Mouse (Mus musculus) testis, adult 2 months (tissue): ENCODE data around the gene Dclk2. TPM values are rescaled to one million over a fixed set of nuclear protein-coding genes. Genes with fewer than 3 reads are reported as not detected.

Experiments used
- H3K27ac ChIP-seq: fragments of 200-500 bp; 2 replicates; pipeline ENCODE4 v1.5.1; 2012; ENCODE audit warnings: low read depth, low read length; ENCODE audit not compliant: control insufficient read depth, insufficient read depth
- H3K27me3 ChIP-seq: fragments of 200-500 bp; 2 replicates; pipeline ENCODE4 v1.6.1; 2012; ENCODE audit warnings: mild to moderate bottlenecking, low read length, moderate library complexity; ENCODE audit not compliant: control insufficient read depth, insufficient read depth
- H3K36me3 ChIP-seq: fragments of 200-500 bp; 2 replicates; pipeline ENCODE4 v1.6.1; 2012; ENCODE audit warnings: mild to moderate bottlenecking, low read length; ENCODE audit not compliant: control insufficient read depth, insufficient read depth
- H3K4me1 ChIP-seq: fragments of 200-500 bp; 2 replicates; pipeline ENCODE4 v1.6.1; 2012; ENCODE audit warnings: low read length; ENCODE audit not compliant: control insufficient read depth, insufficient read depth
- H3K4me3 ChIP-seq: fragments of 200-500 bp; 2 replicates; pipeline ENCODE4 v1.5.1; 2012; ENCODE audit warnings: low read depth, mild to moderate bottlenecking, low read length, moderate library complexity, mixed read lengths; ENCODE audit not compliant: control insufficient read depth
- CTCF ChIP-seq: fragments of 200-500 bp; IDR thresholded peaks from 2 replicates; pipeline ENCODE4 v1.5.1; 2012; ENCODE audit warnings: low read depth, mild to moderate bottlenecking, inconsistent platforms, low read length, moderate library complexity; ENCODE audit not compliant: control insufficient read depth, insufficient read depth, insufficient replicate concordance
- POLR2A ChIP-seq: fragments of 200-500 bp; IDR thresholded peaks from 2 replicates; pipeline ENCODE4 v1.6.1; 2012; ENCODE audit warnings: low read depth, mild to moderate bottlenecking, inconsistent platforms, low read length, moderate library complexity; ENCODE audit not compliant: control insufficient read depth
- polyA plus RNA-seq: library from polyadenylated mRNA; depleted of rRNA; stranded (reverse); fragments of >200 nt; gene quantifications from 2 replicates; pipeline ENCODE4 v1.2.3, GENCODE M21; 2012

Gene Dclk2
- polyA plus RNA-seq, 1 experiment = 1.3 TPM

- Histone ChIP-seq H3K36me3 (no peaks in the 10 kb centered on the region), H3K4me3 (no peak overlapping the region), H3K27me3 (no peaks in the 10 kb centered on the region), H3K4me1 (no peaks in the 10 kb centered on the region), H3K27ac (no peak overlapping the region)
- TF ChIP-seq POLR2A (no peak), CTCF (no peak)
Measured at GRCm38 (mm10) chr3:86852867-86853266, 67.8 kb downstream of the Dclk2 start.

GRCm38 (mm10) chr3:86851131-86851530 is 69.5 kb downstream of the Dclk2 start:
- Histone ChIP-seq H3K27ac (no peak overlapping the region), H3K4me1 (no peaks in the 10 kb centered on the region), H3K27me3 (no peaks in the 10 kb centered on the region), H3K36me3 (no peaks in the 10 kb centered on the region), H3K4me3 (no peak overlapping the region)
- TF ChIP-seq CTCF = no peak
- no peak for TF ChIP-seq POLR2A

DNA sequence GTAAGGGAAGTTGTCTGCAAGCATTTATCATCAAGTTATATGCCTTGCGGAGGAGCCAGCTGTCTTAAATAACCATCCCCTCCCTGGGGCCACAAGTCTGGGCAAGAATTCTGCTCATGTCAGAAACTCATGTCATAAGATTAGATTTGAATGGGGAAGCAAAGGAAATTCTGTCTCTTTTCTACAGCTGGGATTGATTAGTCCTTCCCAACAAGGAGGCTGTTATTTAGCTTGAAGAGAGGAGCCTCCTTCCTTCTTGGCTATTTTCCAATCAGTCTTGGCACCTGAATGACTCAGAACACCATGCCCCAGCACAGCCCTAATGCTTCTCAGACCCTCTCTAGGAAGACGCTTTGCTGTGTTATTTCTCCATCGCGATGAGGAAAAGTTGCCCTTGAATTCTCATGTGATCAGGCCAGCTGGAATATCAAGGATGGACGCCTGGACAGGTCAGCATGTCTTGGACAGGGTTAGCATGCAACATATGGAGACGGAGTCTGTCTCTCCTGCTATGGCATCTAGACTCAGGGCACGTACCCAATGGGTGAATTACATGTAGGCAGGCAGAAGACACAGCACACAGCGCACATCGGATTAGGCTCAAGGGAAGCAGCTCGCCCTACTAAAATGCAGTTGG is 70.1 kb downstream of the Dclk2 start:
- Histone ChIP-seq H3K36me3 (no peaks in the 10 kb centered on the region), H3K27me3 (no peaks in the 10 kb centered on the region), H3K27ac (no peak overlapping the region), H3K4me1 (no peaks in the 10 kb centered on the region), H3K4me3 (no peak overlapping the region)
- TF ChIP-seq CTCF = no peak
- TF ChIP-seq POLR2A = no peak

DNA sequence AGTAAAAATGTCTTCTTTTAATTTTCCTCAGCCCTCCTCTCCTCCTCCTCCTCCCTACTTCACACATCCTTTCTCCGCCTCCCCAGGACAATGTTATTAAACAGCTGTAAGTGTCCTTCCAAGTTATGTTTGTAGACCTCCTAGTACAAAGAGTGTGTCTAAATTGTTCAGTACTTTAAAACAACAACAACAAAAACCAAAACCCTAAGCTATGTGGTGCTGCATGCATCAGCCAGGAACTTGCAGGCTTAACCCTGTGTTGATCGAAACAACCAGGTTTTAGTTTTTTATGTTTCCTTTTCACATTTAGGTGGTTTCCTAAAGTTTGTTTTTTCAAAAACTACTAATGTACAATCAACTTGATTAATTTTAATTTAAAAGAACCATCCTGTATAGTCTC is 71.3 kb downstream of the Dclk2 start:
- no peaks in the 10 kb centered on the region for H3K36me3 ChIP-seq
- no peaks in the 10 kb centered on the region for H3K4me1 ChIP-seq
- TF ChIP-seq POLR2A (no peak), CTCF (no peak)
- H3K27me3 ChIP-seq = no peaks in the 10 kb centered on the region
- H3K27ac ChIP-seq = no peak overlapping the region
- no peak overlapping the region for H3K4me3 ChIP-seq

GRCm38 (mm10) chr3:86847536-86847935 is 73.1 kb downstream of the Dclk2 start:
- H3K4me1 ChIP-seq = no peaks in the 10 kb centered on the region
- no peak overlapping the region for H3K4me3 ChIP-seq
- no peaks in the 10 kb centered on the region for H3K36me3 ChIP-seq
- no peak for TF ChIP-seq CTCF
- no peak for TF ChIP-seq POLR2A
- H3K27ac ChIP-seq = no peak overlapping the region
- H3K27me3 ChIP-seq = no peaks in the 10 kb centered on the region

DNA sequence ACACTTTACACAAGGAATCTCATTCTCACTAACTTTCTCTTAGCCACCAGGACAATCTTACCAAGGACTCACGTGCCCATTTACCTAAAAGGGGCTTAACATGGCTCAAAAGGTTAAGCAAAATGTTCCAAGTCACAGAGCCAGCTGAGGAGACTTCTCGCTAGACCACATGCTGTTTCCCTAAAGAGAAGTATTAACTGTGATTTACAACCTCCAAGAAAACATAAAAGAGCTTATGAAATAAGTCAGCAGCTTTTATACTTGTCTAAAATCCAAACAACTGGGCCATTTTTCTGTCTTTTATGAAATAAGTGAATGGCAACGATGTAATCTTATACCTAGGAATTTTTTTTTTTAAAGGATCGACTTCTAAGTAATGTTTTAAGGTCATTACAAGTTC is 74.6 kb downstream of the Dclk2 start:
- Histone ChIP-seq H3K27ac (no peak overlapping the region), H3K27me3 (no peaks in the 10 kb centered on the region), H3K36me3 (no peaks in the 10 kb centered on the region), H3K4me3 (no peak overlapping the region), H3K4me1 (no peaks in the 10 kb centered on the region)
- TF ChIP-seq POLR2A = no peak
- TF ChIP-seq CTCF = no peak

DNA sequence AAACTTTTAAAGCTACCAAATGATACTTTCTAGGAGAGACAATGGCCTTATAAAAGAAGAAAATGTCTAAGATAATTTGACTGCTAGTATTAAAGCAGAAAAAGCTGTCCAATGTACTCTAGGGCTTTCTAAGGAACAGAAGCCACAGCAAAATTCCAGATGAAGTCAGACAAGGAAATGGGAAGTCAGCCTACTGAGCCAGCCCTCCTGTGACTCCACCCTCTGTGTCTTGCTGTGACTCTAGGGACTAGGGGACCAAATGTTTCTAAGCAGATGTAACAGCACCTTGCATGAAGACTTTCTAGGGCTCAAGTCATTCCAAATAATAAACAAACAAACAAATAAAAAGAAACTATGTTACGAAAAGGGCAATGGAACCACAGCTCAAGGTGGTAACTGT is 75.1 kb downstream of the Dclk2 start:
- Histone ChIP-seq H3K4me1 (no peaks in the 10 kb centered on the region), H3K36me3 (no peaks in the 10 kb centered on the region), H3K27ac (no peak overlapping the region), H3K27me3 (no peaks in the 10 kb centered on the region), H3K4me3 (no peak overlapping the region)
- TF ChIP-seq CTCF = no peak
- TF ChIP-seq POLR2A = no peak

GRCm38 (mm10) chr3:86844804-86845481 is 75.7 kb downstream of the Dclk2 start:
- Histone ChIP-seq H3K27ac (no peak overlapping the region), H3K4me1 (no peaks in the 10 kb centered on the region), H3K36me3 (no peaks in the 10 kb centered on the region), H3K4me3 (no peak overlapping the region), H3K27me3 (no peaks in the 10 kb centered on the region)
- TF ChIP-seq CTCF = no peak
- no peak for TF ChIP-seq POLR2A
